Mouse (Mus musculus) monocyte, adult 2 months (primary cell): ENCODE results near the gene Csrp1.
A peak's percentile ranks its signal among the peaks of the same experiment; 100 is the strongest.

Experiments used
- DNase-seq, 2 experiments: peaks; one replicate each; pipeline ENCODE4 v3.0.0; 2022; ENCODE audit warnings: low spot score in 2 of 2, low read depth in 1 of 2

The Csrp1 gene

GRCm38 (mm10) chr1:135719983-135720382 lies at the start of gene Csrp1:
TSS of gene Csrp1 (plus strand) at chr1:135720061.
- DNase-seq, result no peak

- peak in 1 of 2 experiments; percentile 59 for DNase-seq
Measured at GRCm38 (mm10) chr1:135670397-135671130, 49.3 kb upstream of the Csrp1 start.

GRCm38 (mm10) chr1:135671406-135671805 lies 48.5 kb upstream of the Csrp1 start:
- no peak for DNase-seq

- DNase-seq, result no peak
Measured at GRCm38 (mm10) chr1:135671956-135672355, 47.9 kb upstream of the Csrp1 start.

- no peak for DNase-seq
Measured at GRCm38 (mm10) chr1:135672374-135672773, 47.5 kb upstream of the Csrp1 start.

GRCm38 (mm10) chr1:135673423-135673822 lies 46.4 kb upstream of the Csrp1 start:
- no peak for DNase-seq

GRCm38 (mm10) chr1:135675449-135676129 lies 44.3 kb upstream of the Csrp1 start:
- DNase-seq, result no peak

- no peak for DNase-seq
Measured at GRCm38 (mm10) chr1:135676247-135676646, 43.6 kb upstream of the Csrp1 start.

GRCm38 (mm10) chr1:135676938-135677682 lies 42.8 kb upstream of the Csrp1 start:
- no peak for DNase-seq

- no peak for DNase-seq
Measured at GRCm38 (mm10) chr1:135678145-135678544, 41.7 kb upstream of the Csrp1 start.

GRCm38 (mm10) chr1:135680716-135681115 lies 39.1 kb upstream of the Csrp1 start:
- no peak for DNase-seq

GRCm38 (mm10) chr1:135681122-135681521 lies 38.7 kb upstream of the Csrp1 start:
- no peak for DNase-seq

- no peak for DNase-seq
Measured at GRCm38 (mm10) chr1:135684895-135685294, 35.0 kb upstream of the Csrp1 start.

- DNase-seq, result no peak
Measured at GRCm38 (mm10) chr1:135685316-135685715, 34.5 kb upstream of the Csrp1 start.

- DNase-seq, result no peak
Measured at GRCm38 (mm10) chr1:135686792-135687510, 32.9 kb upstream of the Csrp1 start.

- peak in 1 of 2 experiments; percentile 56 for DNase-seq
Measured at GRCm38 (mm10) chr1:135687771-135688492, 31.9 kb upstream of the Csrp1 start.

- DNase-seq, result no peak
Measured at GRCm38 (mm10) chr1:135688686-135689085, 31.2 kb upstream of the Csrp1 start.

- no peak for DNase-seq
Measured at GRCm38 (mm10) chr1:135690784-135691416, 29.0 kb upstream of the Csrp1 start.

- no peak for DNase-seq
Measured at GRCm38 (mm10) chr1:135691417-135691815, 28.4 kb upstream of the Csrp1 start.

- DNase-seq, result no peak
Measured at GRCm38 (mm10) chr1:135694181-135694580, 25.7 kb upstream of the Csrp1 start.
